Mouse (Mus musculus) lung, postnatal 4 days (tissue): ENCODE measurements around the gene Mbl2.
A peak's percentile ranks its signal among the peaks of the same experiment; 100 is the strongest.
"Not testable (repeated sequence)": the region's sequence is repeated elsewhere in the genome, so short reads cannot be mapped to it uniquely, and the experiment has no call there.

Experiments used
- DNase-seq, 2 experiments: peaks; one replicate each; pipeline ENCODE4 v3.0.0; 2021

Mbl2 gene

GRCm38 (mm10) chr19:30232691-30233090, at the start of gene Mbl2:
Gene Mbl2 (plus strand): TSS chr19:30232942.
- no peak for DNase-seq

GRCm38 (mm10) chr19:30185536-30185935, 47.2 kb upstream of the Mbl2 start:
- DNase-seq: no peak

GRCm38 (mm10) chr19:30187232-30187631, 45.5 kb upstream of the Mbl2 start:
- DNase-seq: no peak

DNA sequence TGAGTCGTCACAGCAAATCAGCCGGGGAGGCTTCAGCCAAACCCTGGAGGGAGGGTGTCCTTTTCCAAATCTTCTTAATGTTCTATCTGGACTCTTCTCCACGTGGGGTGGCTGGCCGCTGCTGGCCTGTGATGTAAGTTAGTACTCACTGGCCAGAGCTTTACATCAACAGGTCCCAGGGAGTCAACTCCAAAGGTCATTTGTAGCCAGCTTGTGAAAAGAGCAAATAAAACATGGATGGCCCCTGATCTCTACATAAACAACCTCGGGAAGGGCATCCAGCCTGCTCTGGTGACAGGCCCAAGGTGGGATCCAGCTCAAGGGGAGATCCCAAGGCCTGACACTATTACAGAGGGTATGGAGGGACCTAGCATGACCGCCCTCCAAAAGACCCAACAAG, 37.7 kb upstream of the Mbl2 start:
- DNase-seq: no peak

DNA sequence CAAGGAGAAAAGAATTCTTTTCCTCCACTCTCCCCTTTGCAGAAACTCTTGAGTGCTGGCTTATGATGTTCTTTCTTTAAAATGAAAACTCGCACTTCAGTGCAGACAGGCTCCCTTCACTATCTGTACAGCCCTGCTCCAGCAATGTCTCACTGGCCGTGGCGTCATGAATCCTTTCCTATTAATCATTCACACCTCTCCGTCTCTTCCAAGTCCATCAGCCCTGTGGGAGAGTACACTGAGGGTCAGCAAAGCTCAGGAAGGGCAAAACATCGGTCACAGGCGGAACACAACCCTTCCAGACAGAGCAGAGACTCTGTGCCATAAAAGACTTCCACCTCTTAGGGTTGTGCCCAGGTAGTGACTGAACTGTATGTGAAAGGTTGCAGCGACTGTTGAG, 30.6 kb upstream of the Mbl2 start:
- no peak for DNase-seq

DNA sequence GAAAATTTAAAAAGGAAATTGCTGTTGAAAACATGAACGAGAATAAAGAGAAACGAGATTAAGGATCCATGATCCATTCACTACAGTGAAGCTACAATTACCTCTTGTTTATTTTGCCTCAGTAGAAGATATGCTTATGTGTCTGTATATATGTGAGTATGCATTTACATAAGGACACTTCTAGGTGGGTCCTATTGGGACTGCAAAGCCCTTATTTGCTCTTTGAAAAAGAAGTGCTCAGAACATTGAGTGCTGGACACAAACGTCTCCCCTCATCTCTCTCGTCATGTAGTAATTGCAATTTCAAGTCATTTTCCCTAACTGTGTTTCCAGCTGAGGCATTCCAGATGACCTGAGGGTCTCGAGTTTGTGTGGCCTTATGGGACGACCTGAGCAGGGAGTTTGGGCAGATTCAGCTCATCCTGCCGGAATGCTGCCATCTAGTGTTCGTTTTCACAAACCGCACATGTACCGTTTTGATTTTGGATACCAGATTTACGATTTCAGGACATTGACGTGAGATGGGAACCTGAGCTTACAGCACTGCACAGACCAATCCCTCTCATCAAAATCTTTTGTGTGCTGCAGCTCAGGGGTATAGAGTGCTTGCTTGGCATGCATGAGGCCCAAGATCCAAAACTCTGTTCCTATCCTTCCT, 27.5 kb upstream of the Mbl2 start:
- peak in 1 of 2 experiments; percentile 25 for DNase-seq

DNA sequence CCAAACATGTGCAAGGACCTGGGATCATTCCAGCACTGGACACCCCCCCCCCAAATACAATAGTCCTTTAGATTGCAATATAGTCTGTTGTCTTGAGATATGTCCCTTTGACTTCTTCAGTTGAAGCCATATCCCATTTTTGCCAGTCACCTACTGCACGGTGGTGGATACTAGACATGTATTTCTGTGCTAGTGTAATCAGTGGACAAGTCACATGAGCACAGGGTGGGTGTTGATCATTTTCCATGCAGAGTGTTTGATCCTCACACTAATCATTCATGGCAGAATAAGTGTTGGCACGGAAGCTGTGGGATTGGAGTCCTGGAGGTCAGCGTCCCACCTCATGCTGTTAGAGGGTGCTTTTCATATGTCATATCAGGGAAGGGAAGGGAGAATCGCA, 26.9 kb upstream of the Mbl2 start:
- no peak for DNase-seq

- no peak for DNase-seq
Measured at GRCm38 (mm10) chr19:30206981-30207380, 25.8 kb upstream of the Mbl2 start.

- not testable (repeated sequence) for DNase-seq
Measured at GRCm38 (mm10) chr19:30209006-30209405, 23.7 kb upstream of the Mbl2 start.

DNA sequence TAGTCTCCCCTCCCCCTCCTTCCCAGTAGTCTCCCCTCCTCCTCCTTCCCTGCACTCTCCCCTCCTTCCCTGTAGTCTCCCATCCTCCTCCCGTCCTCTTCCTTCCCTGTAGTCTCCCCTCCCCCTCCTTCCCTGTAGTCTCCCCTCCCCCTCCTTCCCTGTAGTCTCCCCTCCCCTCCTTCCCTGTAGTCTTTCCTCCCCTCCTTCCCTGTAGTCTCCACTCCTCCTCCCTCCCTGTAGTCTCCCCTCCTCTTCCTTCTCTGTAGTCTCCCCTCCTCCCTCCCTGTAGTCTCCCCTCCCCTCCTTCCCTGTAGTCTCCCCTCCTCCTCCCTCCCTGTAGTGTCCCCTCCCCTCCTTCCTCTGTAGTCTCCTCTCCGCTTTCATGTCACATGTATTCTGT, 18.7 kb upstream of the Mbl2 start:
- no peak for DNase-seq

DNA sequence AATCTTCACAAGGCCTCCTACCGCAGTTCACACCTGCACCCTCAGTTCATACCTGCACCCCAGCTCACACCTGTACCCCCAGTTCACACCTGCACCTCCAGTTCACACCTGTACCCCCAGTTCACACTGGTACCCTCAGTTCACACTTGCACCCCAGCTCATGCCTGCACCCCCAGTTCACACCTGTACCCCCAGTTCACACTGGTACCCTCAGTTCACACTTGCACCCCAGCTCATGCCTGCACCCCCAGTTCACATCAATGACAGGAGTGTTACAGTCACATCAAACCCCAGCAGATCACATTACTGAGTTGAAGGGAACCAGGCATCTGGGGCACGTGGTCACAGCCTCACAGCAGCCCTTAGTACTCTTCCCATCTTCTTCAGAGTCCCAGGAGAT, 17.0 kb upstream of the Mbl2 start:
- not testable (repeated sequence) for DNase-seq

DNA sequence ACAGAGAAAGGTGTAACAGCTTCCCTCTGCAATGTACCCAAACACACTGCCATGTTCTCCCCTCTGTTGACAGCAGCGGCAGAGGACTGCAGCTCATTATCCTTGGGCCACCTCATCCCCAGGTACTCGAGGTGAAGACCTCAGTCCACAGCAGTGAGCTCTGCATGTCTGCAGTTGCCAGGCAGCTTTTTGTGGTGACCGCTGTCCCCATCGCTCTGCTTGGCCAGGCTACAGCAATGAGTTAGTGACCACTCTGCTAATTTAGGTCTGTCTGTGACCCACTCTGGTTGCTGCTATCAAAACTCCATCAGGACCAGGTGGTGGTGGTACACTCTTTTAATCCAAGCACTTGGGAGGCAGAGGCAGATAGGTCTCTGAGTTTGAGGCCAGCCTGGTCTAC, 16.6 kb upstream of the Mbl2 start:
- no peak for DNase-seq

GRCm38 (mm10) chr19:30217335-30217734, 15.4 kb upstream of the Mbl2 start:
- DNase-seq: peak in 1 of 2 experiments; percentile 59

GRCm38 (mm10) chr19:30222593-30222992, 10.1 kb upstream of the Mbl2 start:
- DNase-seq: not testable (repeated sequence)

DNA sequence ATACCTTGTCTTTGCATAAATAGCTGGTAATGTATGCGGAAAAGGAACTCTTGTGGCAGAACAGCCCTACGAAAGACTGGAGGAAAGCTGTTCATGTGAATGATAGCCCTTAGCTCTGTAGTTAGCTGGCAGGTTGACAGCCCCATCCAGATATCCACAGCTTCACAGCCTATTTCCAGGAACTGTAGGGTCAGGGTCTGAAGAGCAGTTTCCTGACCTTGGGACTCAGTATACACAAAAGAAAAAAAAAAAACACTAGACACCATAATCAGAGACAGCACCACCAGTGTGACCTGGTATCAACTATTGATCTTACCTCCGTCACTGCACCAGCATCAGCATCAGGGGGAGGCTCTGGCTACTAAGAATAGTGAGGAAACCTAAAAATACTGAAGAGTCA, 3.3 kb upstream of the Mbl2 start:
- no peak for DNase-seq

DNA sequence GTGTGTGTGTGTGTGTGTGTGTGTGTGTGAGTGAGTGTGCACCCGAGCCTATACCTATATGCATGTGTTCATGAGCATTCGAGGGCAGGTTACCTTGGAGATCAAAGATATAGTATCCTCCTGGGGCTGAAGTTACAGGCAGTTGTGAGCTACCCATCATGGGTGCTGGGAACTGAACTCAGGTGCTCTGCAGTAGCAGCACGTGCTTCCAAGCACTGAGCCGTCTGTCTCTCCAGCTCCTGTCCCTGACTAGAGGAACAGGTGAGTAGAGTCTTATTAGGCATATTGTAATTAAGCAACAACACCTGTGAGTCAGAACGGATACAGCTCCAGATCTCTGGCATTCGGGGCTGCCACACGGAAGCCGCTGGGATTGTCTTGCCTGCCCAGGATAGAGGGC, 1.7 kb downstream of the Mbl2 start:
- DNase-seq: no peak

DNA sequence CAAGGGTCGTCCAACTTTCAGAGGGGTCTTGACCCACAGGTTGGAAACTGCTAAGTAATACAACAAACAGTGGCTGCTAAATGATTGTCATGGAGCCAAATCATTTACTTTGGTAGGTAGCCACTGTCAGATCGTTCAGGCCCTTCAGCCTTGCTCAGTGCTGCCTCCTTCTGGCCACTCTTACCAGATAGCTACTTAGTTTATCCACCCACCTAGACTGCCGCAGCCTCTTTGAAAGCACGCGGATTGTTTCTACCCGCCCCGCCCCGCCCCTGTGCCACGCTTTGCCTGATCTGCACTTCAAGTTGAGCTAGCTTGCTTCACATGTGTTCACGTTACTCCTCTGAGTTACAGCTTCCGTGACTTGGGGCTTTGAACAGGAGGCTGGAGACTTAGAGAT, 14.6 kb downstream of the Mbl2 start:
- peak in 1 of 2 experiments; percentile 11 for DNase-seq

DNA sequence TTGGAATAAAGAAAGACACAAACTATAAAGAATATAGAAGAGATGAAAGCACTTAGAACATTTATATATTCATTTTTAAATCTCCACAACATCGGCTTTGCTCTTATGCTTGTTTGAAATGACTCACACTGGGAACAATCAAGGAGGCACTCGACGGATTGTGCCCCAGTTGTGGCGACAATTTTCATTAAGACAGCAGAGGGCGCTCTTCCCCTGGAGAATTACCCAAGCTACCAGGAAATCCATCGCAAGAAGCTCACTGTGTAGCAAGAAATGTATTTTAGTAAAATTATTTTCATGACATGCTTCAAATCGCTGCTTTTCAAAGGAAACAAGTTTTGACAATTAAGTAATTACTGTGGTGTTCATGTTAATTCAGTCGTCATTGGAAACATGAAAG, 16.1 kb downstream of the Mbl2 start:
- peak; percentile 58 to 71 for DNase-seq

- DNase-seq: peak; percentile 17 to 35
Measured at GRCm38 (mm10) chr19:30252253-30252652, 19.5 kb downstream of the Mbl2 start.

DNA sequence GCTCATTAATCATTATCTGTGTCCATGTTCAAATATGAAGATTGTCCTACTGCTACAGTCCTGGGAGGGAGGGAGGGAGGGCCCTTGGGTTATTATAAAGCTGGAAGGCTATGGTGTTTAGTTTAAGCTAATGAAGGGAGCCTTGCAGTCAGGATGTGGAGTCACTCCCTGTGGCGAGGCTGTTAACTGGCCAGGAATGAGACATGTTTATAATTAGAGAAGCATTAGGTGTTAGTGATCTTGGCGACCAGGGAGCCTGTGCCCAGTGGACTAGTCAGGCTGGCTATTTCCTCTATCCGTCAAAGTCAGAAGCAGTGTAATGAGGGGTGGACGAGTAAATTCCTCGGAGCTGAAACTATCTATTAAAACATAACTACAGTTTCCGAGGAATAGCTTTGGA, 23.6 kb downstream of the Mbl2 start:
- DNase-seq: no peak

GRCm38 (mm10) chr19:30281125-30281524, 48.4 kb downstream of the Mbl2 start:
- DNase-seq: no peak

- no peak for DNase-seq
Measured at GRCm38 (mm10) chr19:30287899-30288490, 55.3 kb downstream of the Mbl2 start.
